Mouse (Mus musculus): ENCODE data around the gene Spag7. TPM values are rescaled to one million over a fixed set of nuclear protein-coding genes. Genes with fewer than 3 reads are reported as not detected.
A peak's percentile ranks its signal among the peaks of the same experiment; 100 is the strongest.

Gene Spag7
- polyA plus RNA-seq, 1 experiment from 2014 or later: 209 TPM

DNA sequence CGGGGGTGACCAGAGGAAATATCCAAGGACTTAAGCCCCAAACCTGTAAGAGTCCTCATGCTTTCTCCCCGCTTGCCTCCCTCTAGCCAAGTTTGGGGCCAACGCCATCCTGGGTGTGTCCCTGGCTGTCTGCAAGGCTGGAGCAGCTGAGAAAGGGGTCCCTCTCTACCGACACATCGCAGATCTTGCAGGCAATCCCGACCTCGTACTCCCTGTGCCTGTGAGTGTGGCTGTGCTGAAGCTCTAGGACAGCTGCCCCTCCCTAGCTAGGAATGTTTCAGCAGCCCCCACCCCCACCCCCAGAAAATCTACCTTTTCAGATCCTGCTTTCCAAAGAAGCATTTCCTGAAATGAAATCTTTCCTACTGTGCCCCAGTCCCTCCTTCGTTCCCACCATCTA lies 10.3 kb downstream of the Spag7 start:
- peaks cover 56% of the 10 kb centered on the region for H3K36me3 ChIP-seq
- no peaks in the 10 kb centered on the region for H3K27me3 ChIP-seq (ENCODE audit: insufficient read depth, poor library complexity, severe bottlenecking)
- H3K4me1 ChIP-seq: peaks cover 51% of the 10 kb centered on the region
- peak overlapping the region; percentile 97; the same call in 1 of the 2 replicates for H3K27ac ChIP-seq
- no peaks in the 10 kb centered on the region for H3K9me3 ChIP-seq
- H3K4me3 ChIP-seq: 0 out of 2 replicates have a peak overlapping the region, but pooled peaks have one; percentile 22
- no peak for DNase-seq (ENCODE audit: low spot score)
- 66% methylated on average over 8 of the region's 8 CpGs for WGBS

DNA sequence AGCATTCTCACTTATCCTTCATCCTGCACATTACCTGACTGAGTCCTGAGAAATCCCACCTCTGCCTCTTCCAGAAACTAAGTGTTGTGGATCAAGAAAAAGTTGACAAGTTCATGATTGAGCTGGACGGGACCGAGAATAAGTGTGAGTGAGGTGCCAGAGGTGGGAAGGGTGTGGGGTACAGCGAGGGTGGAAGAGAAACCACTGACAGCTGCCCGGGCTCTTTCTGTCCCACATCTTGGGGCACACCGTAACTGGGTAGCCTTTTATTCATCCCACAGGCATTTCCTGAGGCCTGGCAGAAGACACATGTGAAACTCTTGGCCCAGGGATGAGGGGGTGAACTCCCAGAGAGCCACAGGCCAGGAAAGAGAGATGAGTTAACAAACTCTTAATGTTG lies 10.7 kb downstream of the Spag7 start:
- 66% methylated on average over 5 of the region's 5 CpGs for WGBS
- Histone ChIP-seq H3K4me1 (peaks cover 49% of the 10 kb centered on the region), H3K27me3 (ENCODE audit: insufficient read depth, poor library complexity, severe bottlenecking) (no peaks in the 10 kb centered on the region), H3K27ac (peak overlapping the region; percentile 97), H3K4me3 (peak overlapping the region; percentile 100), H3K9me3 (no peaks in the 10 kb centered on the region), H3K36me3 (peaks cover 52% of the 10 kb centered on the region)
- no peak for DNase-seq (ENCODE audit: low spot score)

DNA sequence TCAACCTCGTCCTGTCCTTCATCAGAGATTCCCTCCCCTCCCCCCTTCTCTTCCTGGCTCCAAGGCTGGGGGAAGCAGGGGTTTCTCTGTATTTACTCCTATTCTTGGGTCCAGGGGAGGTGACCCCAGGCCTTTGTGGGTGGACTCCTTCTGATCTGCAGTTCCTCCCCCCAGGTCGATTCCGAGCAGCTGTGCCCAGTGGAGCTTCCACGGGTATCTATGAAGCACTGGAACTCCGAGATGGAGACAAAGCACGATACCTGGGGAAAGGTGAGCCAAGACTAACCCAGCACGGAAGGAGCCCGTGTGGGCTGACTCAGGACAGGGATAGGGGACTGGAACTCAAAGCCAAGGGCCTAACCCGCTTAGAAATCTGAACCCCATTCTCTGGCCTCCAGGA lies 11.2 kb downstream of the Spag7 start:
- Histone ChIP-seq H3K9me3 (no peaks in the 10 kb centered on the region), H3K4me1 (peaks cover 52% of the 10 kb centered on the region), H3K4me3 (peak overlapping the region; percentile 100), H3K27me3 (ENCODE audit: insufficient read depth, poor library complexity, severe bottlenecking) (no peaks in the 10 kb centered on the region), H3K27ac (peak overlapping the region; percentile 97), H3K36me3 (peaks cover 48% of the 10 kb centered on the region)
- WGBS: 51% methylated on average over 9 of the region's 9 CpGs
- no peak for DNase-seq (ENCODE audit: low spot score)

DNA sequence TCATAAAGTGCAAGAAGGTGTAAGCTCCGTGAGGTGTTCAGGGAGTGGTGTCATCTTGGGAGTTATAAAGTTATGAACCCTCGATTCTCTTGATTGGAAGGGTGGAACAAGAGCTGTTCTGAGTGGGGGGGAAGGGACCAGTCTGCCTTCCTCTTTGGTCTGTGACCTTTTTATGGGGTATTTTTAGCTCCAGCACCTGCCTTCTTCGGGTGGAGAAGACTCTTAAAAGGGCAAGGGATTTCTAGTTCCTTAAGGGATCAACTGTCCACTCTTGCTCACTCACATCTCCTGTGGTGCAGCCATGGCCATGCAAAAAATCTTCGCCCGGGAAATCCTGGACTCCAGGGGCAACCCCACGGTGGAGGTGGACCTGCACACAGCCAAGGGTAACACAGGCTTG lies 11.6 kb downstream of the Spag7 start:
- H3K27me3 ChIP-seq (ENCODE audit: insufficient read depth, poor library complexity, severe bottlenecking): no peaks in the 10 kb centered on the region
- peaks cover 56% of the 10 kb centered on the region for H3K4me1 ChIP-seq
- 36% methylated on average over 6 of the region's 6 CpGs for WGBS
- H3K27ac ChIP-seq: peak overlapping the region; percentile 97
- H3K4me3 ChIP-seq: peak overlapping the region; percentile 100
- no peak for DNase-seq (ENCODE audit: low spot score)
- H3K36me3 ChIP-seq: peaks cover 48% of the 10 kb centered on the region
- no peaks in the 10 kb centered on the region for H3K9me3 ChIP-seq

DNA sequence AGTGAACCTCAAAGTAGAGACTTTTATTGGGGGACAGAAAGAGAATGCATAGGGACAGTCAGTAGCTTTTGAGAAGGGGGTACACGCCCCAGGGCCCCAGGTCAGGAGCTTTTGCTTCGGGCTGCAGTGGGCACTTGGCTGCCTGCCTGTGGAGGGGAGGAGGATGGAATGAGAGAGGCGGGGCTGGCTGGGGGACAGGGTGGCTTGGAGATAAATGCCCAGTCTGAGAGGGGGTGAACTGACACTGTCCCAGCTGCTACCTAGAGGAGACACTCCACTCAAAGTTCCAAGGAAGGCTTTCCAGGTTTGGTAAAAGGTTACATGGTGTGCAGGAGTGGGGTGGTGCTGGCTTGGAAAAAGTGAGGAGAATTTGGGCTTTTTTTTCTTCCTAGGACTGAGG lies 12.3 kb downstream of the Spag7 start, which contains the start of gene Eno3:
TSS of gene Eno3 (plus strand) at position 239 of the 400 bp plus-strand sequence.
- H3K36me3 ChIP-seq: peaks cover 48% of the 10 kb centered on the region
- peaks cover 61% of the 10 kb centered on the region for H3K4me1 ChIP-seq
- peak within 1 kb of the TSS; percentile 97 for H3K27ac ChIP-seq
- H3K4me3 ChIP-seq: peak within 1 kb of the TSS; percentile 100
- DNase-seq (ENCODE audit: low spot score): no peak
- H3K27me3 ChIP-seq (ENCODE audit: insufficient read depth, poor library complexity, severe bottlenecking): no peaks in the 10 kb centered on the region
- 6% methylated on average over 3 of the region's 3 CpGs for WGBS
- H3K9me3 ChIP-seq: no peaks in the 10 kb centered on the region

DNA sequence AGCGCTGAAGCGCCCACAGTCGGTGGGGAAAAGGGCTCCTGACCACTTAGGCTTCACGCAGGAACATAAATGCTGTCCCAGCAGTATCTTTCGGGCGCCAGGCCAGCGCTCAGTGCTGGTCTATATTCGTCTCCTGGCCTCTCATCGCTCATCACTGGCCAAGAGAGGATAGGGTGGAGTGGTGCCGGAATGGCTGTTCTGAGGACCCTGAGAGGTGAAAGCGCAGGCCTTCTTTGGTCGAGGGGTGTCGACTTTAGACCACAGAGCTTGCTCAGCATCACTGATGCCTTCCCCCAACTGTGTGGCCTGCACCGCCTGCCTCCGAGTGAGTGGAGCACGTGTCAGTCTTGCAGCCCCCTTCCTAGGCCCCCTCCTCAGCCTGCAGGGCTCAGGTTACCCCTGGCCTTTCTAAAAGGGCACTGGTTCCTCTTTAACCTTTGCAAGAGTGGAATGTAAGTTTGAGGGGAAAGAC lies 12.7 kb downstream of the Spag7 start:
- no peaks in the 10 kb centered on the region for H3K9me3 ChIP-seq
- H3K36me3 ChIP-seq: peaks cover 48% of the 10 kb centered on the region
- peak overlapping the region; percentile 97 for H3K27ac ChIP-seq
- 2% methylated on average over 16 of the region's 16 CpGs for WGBS
- H3K4me1 ChIP-seq: peaks cover 63% of the 10 kb centered on the region
- no peak for DNase-seq (ENCODE audit: low spot score)
- H3K27me3 ChIP-seq (ENCODE audit: insufficient read depth, poor library complexity, severe bottlenecking): no peaks in the 10 kb centered on the region
- peak overlapping the region; percentile 100 for H3K4me3 ChIP-seq

DNA sequence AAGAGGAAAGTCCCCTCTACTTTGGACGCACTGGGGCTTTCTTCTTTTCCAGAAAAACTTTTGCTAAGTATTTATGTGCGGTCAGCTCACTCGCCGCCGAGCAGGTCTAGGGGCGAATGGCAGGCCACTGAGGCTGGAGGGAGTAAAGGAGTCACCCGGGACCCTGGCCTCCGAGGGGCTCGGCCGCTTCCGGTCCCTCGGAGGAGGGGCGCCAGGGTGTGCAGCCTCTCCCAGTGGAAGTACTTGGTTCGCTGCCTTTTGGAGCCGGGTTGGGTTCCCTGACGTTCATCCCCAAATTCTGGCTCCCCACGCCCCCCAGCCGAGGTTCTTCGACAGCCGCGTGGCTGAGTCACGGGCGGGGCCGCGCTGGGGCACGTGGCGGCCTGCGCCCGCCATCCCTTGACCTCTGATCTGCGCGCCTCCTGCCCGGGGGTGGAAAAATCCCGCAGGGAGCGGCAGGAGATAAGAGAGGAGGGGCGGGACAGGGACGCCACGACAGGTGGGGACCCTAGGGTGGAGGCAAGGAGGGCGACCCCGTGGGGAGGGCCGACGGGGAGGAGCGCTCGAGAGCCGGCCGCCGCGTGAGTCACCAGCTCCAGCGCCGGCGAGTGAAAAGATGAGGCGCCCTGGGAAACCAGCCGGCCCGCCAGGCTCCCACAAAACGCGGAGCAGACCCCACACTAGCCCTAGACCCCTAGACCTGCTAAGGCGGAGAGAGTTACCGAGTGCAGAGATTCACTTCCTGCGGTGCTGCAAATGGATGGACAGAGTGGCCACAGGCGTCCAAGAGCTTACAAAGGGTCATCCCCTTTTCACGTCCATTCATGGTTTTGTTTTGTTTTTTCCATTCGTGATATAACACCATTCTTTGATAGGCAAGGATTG lies 13.4 kb downstream of the Spag7 start:
- no peaks in the 10 kb centered on the region for H3K9me3 ChIP-seq
- H3K27ac ChIP-seq: peak overlapping the region; percentile 97
- DNase-seq (ENCODE audit: low spot score): peak; percentile 89
- H3K36me3 ChIP-seq: peaks cover 48% of the 10 kb centered on the region
- H3K4me1 ChIP-seq: peaks cover 60% of the 10 kb centered on the region
- WGBS: under 1% methylated on average over 61 of the region's 61 CpGs
- no peaks in the 10 kb centered on the region for H3K27me3 ChIP-seq (ENCODE audit: insufficient read depth, poor library complexity, severe bottlenecking)
- peak overlapping the region; percentile 100 for H3K4me3 ChIP-seq

DNA sequence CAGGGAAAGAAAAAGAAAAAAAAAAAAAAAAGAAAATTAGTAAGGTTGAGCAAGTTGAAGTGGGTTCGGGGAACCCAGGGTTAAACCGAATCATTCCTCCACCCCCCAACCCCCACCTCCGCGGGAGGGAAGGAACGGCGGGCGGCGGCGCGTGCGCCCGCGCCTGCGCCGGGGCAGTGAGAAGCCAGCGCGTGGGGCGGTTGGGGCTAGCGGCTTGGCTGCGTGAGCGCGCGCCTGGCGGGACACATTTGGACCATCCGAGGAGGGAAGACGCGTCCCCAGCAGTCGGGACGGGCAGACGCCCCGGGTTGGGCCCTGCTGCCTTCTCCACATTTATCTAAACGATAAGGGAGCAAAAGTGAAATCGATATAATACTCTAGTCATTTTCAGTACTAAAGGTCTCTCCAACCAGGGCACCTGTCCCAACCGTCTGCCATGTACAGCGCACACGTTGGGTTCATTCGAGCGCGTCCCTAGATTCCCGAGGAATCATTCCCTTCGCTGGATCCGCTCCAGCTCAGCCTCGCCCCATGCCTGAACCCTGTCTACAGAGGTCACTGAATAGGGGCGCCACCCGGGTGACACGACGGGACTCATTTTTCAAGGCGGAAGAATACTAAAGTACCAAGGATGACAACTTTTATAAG lies 14.2 kb downstream of the Spag7 start:
- peak overlapping the region; percentile 97 for H3K27ac ChIP-seq
- peak overlapping the region; percentile 100 for H3K4me3 ChIP-seq
- H3K36me3 ChIP-seq: peaks cover 48% of the 10 kb centered on the region
- peaks cover 64% of the 10 kb centered on the region for H3K4me1 ChIP-seq
- DNase-seq (ENCODE audit: low spot score): peak; percentile 91
- no peaks in the 10 kb centered on the region for H3K9me3 ChIP-seq
- H3K27me3 ChIP-seq (ENCODE audit: insufficient read depth, poor library complexity, severe bottlenecking): no peaks in the 10 kb centered on the region
- under 1% methylated on average over 48 of the region's 48 CpGs for WGBS

DNA sequence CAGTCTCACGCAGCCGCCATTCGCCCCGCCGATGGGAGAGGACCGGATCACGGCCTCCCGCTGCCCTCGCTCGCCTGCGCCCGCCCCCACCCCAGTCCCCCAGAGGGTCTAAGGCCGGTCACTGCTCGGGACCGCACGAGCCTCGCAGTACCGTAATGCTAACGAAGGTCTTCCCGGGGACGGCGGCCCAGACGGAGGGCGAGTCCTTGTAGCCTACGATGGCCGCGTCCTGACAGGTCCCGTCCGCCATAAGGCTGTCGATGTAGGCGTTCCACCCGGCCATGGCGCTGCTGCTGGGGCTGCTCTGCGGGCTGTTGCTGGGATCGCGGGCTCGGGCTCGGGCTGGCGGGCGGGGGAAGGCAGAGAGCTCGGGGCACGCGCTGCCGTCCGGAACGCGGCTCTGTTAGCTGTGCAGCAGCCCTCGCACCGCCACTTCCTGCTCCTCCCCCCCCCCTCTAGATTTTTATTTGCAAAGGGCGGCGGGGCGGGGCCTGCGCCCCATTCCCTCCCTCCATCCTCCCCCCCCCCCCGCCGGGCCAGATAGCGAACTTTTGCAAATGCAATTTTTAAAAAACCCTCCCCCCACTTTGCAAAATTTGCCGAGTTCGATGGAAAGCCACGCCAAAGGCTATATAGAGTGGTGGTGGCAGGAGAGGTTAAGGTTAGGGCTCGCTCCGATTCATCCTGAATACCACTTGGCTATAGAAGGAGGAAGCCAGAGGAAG lies 14.9 kb downstream of the Spag7 start, which contains the start of gene Pfn1:
TSS of gene Pfn1 (minus strand) at position 447 of the 725 bp plus-strand sequence.
- WGBS: under 1% methylated on average over 60 of the region's 61 CpGs
- peak within 1 kb of the TSS; percentile 100 for H3K4me3 ChIP-seq
- no peaks in the 10 kb centered on the region for H3K27me3 ChIP-seq (ENCODE audit: insufficient read depth, poor library complexity, severe bottlenecking)
- H3K27ac ChIP-seq: peak within 1 kb of the TSS; percentile 97
- H3K9me3 ChIP-seq: no peaks in the 10 kb centered on the region
- peaks cover 62% of the 10 kb centered on the region for H3K4me1 ChIP-seq
- H3K36me3 ChIP-seq: peaks cover 49% of the 10 kb centered on the region
- peak; percentile 92 for DNase-seq (ENCODE audit: low spot score)

DNA sequence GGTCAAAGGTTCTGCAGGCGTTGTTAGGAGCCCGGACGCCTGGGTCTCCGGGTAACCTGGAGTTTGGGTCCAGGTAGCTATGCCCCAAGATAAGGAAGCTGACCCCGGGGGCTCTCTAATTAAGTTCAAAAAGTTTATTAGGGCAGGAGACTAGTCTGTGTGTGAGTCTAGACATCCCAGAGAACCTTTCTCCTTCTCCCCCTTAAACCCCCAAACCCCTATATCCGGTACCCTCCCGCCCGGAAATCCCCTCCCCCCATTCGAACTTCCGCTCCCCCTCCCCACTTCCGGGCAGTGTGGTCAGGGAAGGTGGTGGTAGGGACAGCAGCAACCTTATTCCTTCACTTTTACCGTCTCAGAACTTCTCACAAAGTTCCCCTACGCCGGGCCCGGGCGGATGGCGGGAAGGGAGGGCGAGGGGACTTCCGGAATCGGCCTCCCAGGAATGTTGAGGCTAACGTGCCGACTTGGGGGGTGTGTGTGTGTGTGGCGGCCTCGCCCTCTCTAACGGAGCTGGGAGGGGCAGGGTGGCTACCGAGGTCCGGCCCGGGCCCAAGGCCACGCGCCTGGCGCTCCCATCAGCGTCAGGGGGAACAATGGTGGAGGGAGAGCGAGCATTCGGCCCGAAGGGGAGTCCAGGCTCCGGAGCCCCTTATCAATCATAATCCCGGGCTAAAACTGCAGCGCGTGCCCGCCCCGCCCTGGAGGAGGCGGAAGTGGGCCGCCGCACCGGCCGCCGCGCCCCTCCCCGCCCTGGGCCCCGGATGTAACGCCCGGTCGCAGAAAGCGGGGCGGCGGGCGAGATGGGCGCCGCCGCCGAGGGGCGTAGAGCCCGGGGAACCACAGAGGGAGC lies 15.6 kb downstream of the Spag7 start:
- WGBS: under 1% methylated on average over 60 of the region's 63 CpGs
- Histone ChIP-seq H3K36me3 (peaks cover 49% of the 10 kb centered on the region), H3K27ac (peak overlapping the region; percentile 97), H3K4me1 (peaks cover 63% of the 10 kb centered on the region), H3K27me3 (ENCODE audit: insufficient read depth, poor library complexity, severe bottlenecking) (no peaks in the 10 kb centered on the region), H3K4me3 (peak overlapping the region; percentile 100), H3K9me3 (no peaks in the 10 kb centered on the region)
- peak; percentile 90 for DNase-seq (ENCODE audit: low spot score)

DNA sequence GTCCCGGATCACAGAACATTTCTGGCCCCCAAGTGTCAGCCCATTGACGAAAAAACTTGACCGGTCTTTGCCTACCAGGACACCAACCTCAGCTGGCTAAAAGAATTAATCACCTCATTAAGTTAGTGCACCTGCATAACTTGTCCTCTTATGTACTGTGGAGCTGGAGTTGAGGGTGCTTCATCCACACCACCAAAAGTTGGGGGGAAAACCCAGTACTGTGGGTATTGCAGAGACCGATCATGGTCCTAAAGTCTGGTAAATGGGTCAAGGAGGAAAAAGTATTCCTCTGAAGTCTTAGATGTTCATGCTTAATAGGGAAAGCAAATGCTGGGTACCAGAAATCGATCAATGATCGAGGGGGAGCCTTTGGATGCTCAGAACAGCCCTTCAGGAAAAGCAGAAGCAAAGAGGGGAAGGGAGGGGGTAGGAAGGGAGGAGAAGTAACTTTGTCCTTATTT lies 16.3 kb downstream of the Spag7 start:
- 52% methylated on average over 6 of the region's 6 CpGs for WGBS
- no peaks in the 10 kb centered on the region for H3K27me3 ChIP-seq (ENCODE audit: insufficient read depth, poor library complexity, severe bottlenecking)
- peak overlapping the region; percentile 97 for H3K27ac ChIP-seq
- H3K36me3 ChIP-seq: peaks cover 48% of the 10 kb centered on the region
- H3K4me3 ChIP-seq: peak overlapping the region; percentile 100
- no peak for DNase-seq (ENCODE audit: low spot score)
- H3K4me1 ChIP-seq: peaks cover 63% of the 10 kb centered on the region
- no peaks in the 10 kb centered on the region for H3K9me3 ChIP-seq

All from heart, embryonic 10.5 days (tissue).